Mouse (Mus musculus) hindbrain, embryonic 10.5 days (tissue): ENCODE measurements around the gene Pdzd3. TPM values are rescaled to one million over a fixed set of nuclear protein-coding genes. Genes with fewer than 3 reads are reported as not detected.

ENCODE experiments used
- DNase-seq: peaks from one replicate; pipeline ENCODE4 v3.0.0-alpha.2; 2017; ENCODE audit warnings: low spot score
- H3K27ac ChIP-seq: fragments of 300-500 bp; sonication (generic); 2 replicates; pipeline ENCODE4 v1.5.1; 2016; ENCODE audit warnings: mild to moderate bottlenecking, moderate library complexity
- H3K27me3 ChIP-seq: fragments of 300-500 bp; sonication (generic); 2 replicates; pipeline ENCODE4 v1.6.1; 2016; ENCODE audit warnings: mild to moderate bottlenecking; ENCODE audit not compliant: poor library complexity, insufficient read depth, severe bottlenecking
- H3K36me3 ChIP-seq: fragments of 300-500 bp; sonication (generic); 2 replicates; pipeline ENCODE4 v1.6.1; 2016; ENCODE audit warnings: mild to moderate bottlenecking, moderate library complexity
- H3K4me1 ChIP-seq: fragments of 300-500 bp; sonication (generic); replicated peaks from 2 replicates; pipeline ENCODE4 v1.6.1; 2016; ENCODE audit warnings: mild to moderate bottlenecking
- H3K4me3 ChIP-seq: fragments of 300-500 bp; sonication (generic); 2 replicates; pipeline ENCODE4 v1.5.1; 2016; ENCODE audit warnings: mild to moderate bottlenecking, moderate library complexity
- H3K9me3 ChIP-seq: fragments of 300-500 bp; sonication (generic); 2 replicates; pipeline ENCODE4 v1.6.1; 2016; ENCODE audit warnings: mild to moderate bottlenecking, moderate library complexity
- WGBS: fragments of 180-500 bp; shearing (Covaris S2); methylation state at CpG from one replicate; pipeline ENCODE4 v1.1.7; 2016; 5-methylcytosine and 5-hydroxymethylcytosine counted together
- polyA plus RNA-seq: library from polyadenylated mRNA; unstranded; fragments of >200 nt; fragmentation: Nextera tagmentation; extraction: Ambion mirVana; gene quantifications from 2 replicates; pipeline ENCODE4 v1.2.1, GENCODE M21; 2016

Gene Pdzd3
- polyA plus RNA-seq, 1 experiment from 2014 or later, result not detected

DNA sequence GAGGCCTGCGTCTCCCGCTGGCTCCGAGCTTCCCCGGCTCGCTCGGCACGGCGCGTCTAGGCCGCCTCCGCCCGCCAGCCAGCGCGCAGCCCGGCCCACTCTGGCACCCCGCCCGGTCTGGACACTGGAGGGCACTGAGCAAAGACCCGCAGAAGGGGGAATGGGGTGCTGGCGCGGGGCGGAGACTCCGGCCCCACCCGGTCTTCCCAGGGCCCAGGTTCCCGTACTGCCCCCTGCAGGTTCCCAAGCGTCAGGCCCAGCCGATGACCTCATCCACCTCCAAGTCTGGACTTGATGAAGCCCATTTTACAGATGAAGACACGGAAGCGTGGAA lies 16.7 kb upstream of the Pdzd3 start:
- 6% methylated on average over 28 of the region's 28 CpGs for WGBS
- H3K36me3 ChIP-seq, result no peaks in the 10 kb centered on the region
- peaks cover 23% of the 10 kb centered on the region for H3K4me1 ChIP-seq
- H3K27ac ChIP-seq, result peak overlapping the region; percentile 86
- H3K9me3 ChIP-seq, result 0 out of 2 replicates have a peak, but pooled peaks cover 2% of the 10 kb centered on the region
- peak overlapping the region; percentile 58 for H3K4me3 ChIP-seq
- peaks cover 7% of the 10 kb centered on the region; the same call in 1 of the 2 replicates for H3K27me3 ChIP-seq
- peak; percentile 75 for DNase-seq

DNA sequence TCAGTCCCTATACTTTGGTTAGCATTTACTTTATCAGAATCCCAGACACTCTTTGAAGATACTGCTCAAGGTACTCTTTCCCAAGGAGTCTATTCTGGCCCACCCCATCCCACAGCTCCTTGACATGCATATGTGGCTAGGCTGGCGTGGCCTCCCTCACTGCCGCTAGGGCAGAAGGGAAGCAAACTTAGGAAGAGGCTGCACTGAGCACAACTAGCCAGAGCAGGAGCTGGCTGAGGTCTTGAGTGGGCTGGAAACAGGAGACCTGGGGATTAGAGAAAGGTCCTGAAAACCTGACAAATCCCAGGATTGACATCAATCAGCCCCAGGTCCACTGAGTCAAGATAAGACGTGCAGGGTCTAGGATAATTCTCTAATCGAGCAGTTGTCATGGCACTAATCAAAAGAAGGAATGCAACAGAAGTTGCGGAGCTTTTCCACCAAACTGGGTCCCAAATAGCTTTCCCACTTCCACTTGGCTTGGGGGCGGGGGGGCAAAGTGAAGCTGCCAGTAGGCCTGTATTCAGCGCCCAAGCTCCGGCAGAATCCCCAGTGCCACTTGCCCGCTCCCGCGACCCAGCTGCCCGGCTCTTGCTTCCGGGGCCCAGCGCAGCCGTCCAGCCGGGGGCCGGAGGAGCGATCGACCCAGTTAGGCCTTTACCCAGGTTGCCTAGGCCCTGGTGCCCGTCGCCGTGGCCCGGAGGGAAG lies 16.2 kb upstream of the Pdzd3 start:
- H3K4me1 ChIP-seq, result peaks cover 23% of the 10 kb centered on the region
- no peaks in the 10 kb centered on the region for H3K36me3 ChIP-seq
- H3K9me3 ChIP-seq, result 0 out of 2 replicates have a peak, but pooled peaks cover 2% of the 10 kb centered on the region
- peak; percentile 35 for DNase-seq
- H3K27me3 ChIP-seq, result peaks cover 7% of the 10 kb centered on the region; the same call in 1 of the 2 replicates
- peak overlapping the region; percentile 58 for H3K4me3 ChIP-seq
- 10% methylated on average over 23 of the region's 23 CpGs for WGBS
- peak overlapping the region; percentile 86 for H3K27ac ChIP-seq

DNA sequence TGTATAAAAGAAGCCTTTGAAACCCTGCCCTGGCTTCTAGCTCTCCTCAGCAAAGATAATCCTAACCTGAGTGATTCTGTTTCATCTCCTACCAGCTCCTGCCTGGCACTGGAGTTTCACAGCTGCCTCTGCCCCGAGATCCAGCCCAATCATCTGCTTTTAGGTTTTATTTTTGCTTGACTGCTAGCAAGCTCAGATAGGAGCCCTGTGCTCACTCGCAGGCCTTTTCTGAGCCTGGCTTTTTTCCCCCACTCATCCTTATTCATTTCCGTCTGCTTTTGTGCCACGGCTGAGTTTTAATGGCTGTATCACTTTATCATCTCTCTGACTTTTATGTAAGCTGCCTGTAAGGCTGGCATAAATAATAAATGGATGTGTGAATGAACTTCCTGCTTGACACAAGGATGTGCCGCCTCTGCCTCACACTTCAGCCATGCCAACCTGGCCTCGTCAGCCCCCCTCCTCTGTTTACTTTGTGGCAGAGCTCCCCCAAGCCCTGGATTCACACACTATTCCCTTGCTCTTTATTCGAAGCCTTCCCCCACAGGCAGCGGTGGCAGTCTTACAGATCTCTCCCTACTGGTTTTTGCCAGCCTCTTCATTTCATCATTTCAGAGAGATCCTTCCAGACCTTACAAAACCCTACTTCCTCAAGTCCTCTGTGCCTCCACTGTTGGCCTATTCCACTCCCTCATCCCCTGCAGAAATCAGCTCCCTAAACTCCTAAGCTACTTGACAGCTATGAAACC lies 15.4 kb upstream of the Pdzd3 start:
- Histone ChIP-seq H3K36me3 (no peaks in the 10 kb centered on the region), H3K27me3 (peaks cover 12% of the 10 kb centered on the region; the same call in 1 of the 2 replicates), H3K27ac (no peak overlapping the region), H3K9me3 (0 out of 2 replicates have a peak, but pooled peaks cover 2% of the 10 kb centered on the region), H3K4me1 (peaks cover 23% of the 10 kb centered on the region), H3K4me3 (no peak overlapping the region)
- no peak for DNase-seq
- WGBS, result 71% methylated on average over 8 of the region's 8 CpGs

DNA sequence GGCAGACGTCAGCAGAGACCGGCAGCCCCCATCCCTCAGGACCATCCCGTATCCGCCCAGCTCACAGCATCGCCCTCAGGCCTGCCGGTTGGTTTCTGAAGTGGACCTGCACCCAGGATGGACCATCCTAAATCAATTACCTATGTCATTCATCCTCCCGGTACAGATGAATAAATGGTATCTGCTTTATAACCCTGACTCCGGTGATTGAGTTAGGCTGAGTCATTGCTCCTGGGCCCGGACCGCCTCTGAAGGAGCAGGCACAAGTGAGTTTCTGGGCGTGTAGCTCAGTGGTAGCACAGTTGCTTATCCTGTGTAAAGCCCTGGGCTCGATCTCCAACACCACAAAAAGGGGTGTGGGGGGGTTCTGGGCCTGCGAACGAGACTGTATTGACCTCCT lies 10.1 kb upstream of the Pdzd3 start:
- H3K9me3 ChIP-seq, result no peaks in the 10 kb centered on the region
- peaks cover 5% of the 10 kb centered on the region; the same call in 1 of the 2 replicates for H3K27me3 ChIP-seq
- no peak overlapping the region for H3K27ac ChIP-seq
- 90% methylated on average over 14 of the region's 14 CpGs for WGBS
- H3K4me1 ChIP-seq, result 0 out of 2 replicates have a peak, but pooled peaks cover 5% of the 10 kb centered on the region
- no peak for DNase-seq
- H3K36me3 ChIP-seq, result no peaks in the 10 kb centered on the region
- no peak overlapping the region for H3K4me3 ChIP-seq

DNA sequence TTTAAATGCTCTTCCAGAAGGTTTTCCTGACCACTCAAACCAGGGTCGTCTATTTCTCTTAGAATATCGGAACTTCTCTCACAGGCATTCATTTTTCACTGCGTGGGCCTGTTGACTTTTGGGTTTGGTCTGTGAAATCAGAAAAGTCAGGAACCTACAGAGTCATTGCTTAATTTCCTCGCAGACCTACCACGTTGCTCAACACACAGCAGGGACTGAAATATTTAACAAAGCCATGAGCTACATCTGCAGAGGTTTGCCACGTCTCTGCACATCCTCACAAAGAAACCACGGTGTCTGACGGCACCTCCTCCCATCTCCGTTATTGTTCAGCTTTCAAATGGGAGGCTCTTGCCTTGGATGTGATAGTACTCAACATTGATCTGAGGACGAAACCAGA lies 7.7 kb upstream of the Pdzd3 start:
- 76% methylated on average over 10 of the region's 10 CpGs for WGBS

DNA sequence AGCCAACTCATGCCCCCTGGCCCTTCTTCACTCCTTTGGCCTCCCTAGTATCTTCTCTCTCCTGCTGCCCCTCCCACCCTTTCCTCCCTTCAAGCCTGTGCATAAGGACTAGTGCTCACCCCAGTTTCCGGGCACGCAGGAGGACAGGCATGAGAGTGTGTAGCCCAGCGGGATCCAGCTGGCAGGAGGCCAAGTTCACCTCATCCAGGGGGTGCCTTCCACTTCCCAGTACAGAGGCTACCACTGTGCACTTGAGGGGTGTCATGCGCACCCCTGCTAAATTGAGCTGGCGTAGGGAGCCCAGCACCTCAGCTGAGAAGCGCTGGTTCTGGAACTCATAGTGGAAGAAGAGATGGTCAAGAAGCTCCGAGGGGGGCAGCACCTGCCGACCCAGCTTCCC lies 4.9 kb upstream of the Pdzd3 start:
- no peaks in the 10 kb centered on the region for H3K9me3 ChIP-seq
- H3K4me1 ChIP-seq, result peaks cover 36% of the 10 kb centered on the region
- no peaks in the 10 kb centered on the region for H3K27me3 ChIP-seq
- DNase-seq, result no peak
- peak overlapping the region; percentile 68 for H3K27ac ChIP-seq
- no peak overlapping the region for H3K4me3 ChIP-seq
- WGBS, result 90% methylated on average over 8 of the region's 8 CpGs
- H3K36me3 ChIP-seq, result no peaks in the 10 kb centered on the region

More for the DNA sequence above, 7.7 kb upstream of the Pdzd3 start:
- Histone ChIP-seq H3K27me3 (peaks cover 5% of the 10 kb centered on the region; the same call in 1 of the 2 replicates), H3K9me3 (no peaks in the 10 kb centered on the region), H3K27ac (no peak overlapping the region), H3K36me3 (no peaks in the 10 kb centered on the region), H3K4me1 (peaks cover 19% of the 10 kb centered on the region), H3K4me3 (no peak overlapping the region)
- DNase-seq, result no peak

DNA sequence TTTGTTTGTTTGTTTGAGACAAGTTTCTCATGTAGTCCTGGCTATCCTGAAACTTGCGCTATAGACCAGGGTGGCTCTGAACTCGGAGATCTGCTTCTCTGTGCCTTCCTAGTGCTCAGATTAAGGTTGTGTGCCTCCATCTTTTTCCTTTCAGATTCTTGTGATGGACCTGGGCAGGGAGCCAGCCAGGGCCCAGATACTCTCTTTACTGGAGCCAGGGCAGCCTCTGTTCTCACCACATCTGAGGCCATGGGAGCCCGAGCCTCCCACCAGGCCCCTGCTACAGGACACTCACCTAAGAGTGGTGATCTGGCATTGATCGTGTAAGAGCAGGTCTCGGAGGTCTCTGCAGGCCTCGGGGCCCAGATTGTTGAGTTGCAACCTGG lies 3.9 kb upstream of the Pdzd3 start:
- Histone ChIP-seq H3K36me3 (no peaks in the 10 kb centered on the region), H3K27me3 (peaks cover 5% of the 10 kb centered on the region; the same call in 1 of the 2 replicates), H3K27ac (peak overlapping the region; percentile 68), H3K4me3 (no peak overlapping the region), H3K4me1 (peaks cover 45% of the 10 kb centered on the region), H3K9me3 (no peaks in the 10 kb centered on the region)
- WGBS, result 55% methylated on average over 6 of the region's 6 CpGs
- DNase-seq, result no peak

DNA sequence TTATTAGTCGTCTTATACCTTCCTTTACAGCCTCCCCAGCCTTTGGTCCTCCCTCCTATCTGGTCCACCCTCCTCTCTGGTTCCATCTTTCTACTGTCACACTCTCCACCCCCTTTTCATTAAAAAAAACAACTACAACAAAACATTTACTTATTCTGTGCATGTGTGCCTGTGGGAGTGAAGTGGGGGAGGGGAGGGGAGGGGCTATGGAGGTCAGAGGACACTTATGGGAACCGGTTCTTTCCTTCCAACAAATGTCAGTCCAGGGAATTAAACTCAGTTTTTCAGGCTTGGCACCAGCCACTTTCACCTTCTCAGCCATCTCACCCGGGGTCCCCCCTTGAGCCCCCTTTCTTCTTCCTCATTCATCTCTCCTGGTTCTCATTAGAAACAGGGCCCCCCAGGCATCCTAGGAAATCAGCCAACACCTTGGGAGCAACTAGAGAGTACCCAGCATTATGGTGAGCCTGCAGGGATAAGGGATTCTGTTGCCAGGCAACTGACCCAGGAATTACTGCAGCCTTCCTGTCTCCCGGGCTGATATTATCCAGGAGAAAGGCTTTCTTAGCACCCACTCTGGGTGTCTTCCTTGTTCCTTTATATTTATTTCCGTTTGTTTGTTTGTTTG lies 3.4 kb upstream of the Pdzd3 start:
- Histone ChIP-seq H3K9me3 (no peaks in the 10 kb centered on the region), H3K36me3 (no peaks in the 10 kb centered on the region), H3K27me3 (peaks cover 10% of the 10 kb centered on the region; the same call in 1 of the 2 replicates), H3K4me3 (no peak overlapping the region), H3K27ac (peak overlapping the region; percentile 68), H3K4me1 (peaks cover 49% of the 10 kb centered on the region)
- DNase-seq, result peak; percentile 38
- 9% methylated on average over 5 of the region's 5 CpGs for WGBS

DNA sequence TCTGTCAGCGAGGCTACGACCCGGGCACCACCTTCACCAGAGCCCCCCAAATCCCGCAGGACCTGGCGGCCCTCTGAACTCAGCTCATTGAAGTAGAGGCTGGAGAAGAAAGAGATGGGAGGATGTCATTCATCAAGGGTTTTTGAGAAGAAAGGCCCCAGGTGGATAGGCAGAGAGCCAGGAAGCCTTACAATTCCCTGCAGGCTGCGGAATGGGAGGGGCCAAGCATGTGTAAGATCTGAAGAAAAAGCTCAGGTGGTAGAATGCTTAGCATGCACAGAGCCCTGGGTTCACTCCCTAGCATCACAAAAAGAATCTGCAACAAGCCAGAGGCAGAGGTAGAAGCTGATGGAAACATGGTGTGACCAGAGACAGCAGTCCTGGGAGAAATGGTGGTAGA lies 2.2 kb upstream of the Pdzd3 start:
- DNase-seq, result no peak

DNA sequence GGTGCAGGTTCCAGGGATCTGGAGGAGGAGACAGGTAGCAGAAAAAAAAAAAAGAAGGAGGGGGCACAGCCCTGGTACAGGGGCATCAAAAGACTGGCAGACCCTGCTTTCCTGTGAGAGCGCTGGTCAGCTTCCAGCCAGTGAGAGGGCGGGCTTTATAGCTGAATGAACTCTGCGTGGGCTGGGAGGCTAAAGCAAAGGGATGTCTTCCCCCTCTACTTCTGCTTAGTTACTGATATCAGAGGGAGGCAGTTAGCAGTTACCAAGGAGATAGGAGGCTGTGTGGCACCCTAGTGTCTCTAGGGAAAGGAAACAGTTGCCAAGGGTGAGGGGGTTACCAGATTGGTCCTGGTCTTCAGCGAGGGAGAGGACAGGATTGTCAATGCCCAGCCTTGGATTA lies 826 bp downstream of the Pdzd3 start:
- H3K36me3 ChIP-seq, result no peaks in the 10 kb centered on the region
- H3K4me1 ChIP-seq, result peaks cover 51% of the 10 kb centered on the region
- H3K4me3 ChIP-seq, result no peak overlapping the region
- 45% methylated on average over 4 of the region's 4 CpGs for WGBS
- peaks cover 16% of the 10 kb centered on the region; the same call in 1 of the 2 replicates for H3K27me3 ChIP-seq
- DNase-seq, result no peak
- no peaks in the 10 kb centered on the region for H3K9me3 ChIP-seq
- H3K27ac ChIP-seq, result peak overlapping the region; percentile 18; the same call in 1 of the 2 replicates

More for the DNA sequence above, 2.2 kb upstream of the Pdzd3 start:
- Histone ChIP-seq H3K9me3 (no peaks in the 10 kb centered on the region), H3K4me1 (peaks cover 56% of the 10 kb centered on the region), H3K4me3 (no peak overlapping the region), H3K27ac (peak overlapping the region; percentile 64), H3K27me3 (peaks cover 16% of the 10 kb centered on the region; the same call in 1 of the 2 replicates), H3K36me3 (no peaks in the 10 kb centered on the region)
- 75% methylated on average over 6 of the region's 6 CpGs for whole genome bisulfite sequencing

DNA sequence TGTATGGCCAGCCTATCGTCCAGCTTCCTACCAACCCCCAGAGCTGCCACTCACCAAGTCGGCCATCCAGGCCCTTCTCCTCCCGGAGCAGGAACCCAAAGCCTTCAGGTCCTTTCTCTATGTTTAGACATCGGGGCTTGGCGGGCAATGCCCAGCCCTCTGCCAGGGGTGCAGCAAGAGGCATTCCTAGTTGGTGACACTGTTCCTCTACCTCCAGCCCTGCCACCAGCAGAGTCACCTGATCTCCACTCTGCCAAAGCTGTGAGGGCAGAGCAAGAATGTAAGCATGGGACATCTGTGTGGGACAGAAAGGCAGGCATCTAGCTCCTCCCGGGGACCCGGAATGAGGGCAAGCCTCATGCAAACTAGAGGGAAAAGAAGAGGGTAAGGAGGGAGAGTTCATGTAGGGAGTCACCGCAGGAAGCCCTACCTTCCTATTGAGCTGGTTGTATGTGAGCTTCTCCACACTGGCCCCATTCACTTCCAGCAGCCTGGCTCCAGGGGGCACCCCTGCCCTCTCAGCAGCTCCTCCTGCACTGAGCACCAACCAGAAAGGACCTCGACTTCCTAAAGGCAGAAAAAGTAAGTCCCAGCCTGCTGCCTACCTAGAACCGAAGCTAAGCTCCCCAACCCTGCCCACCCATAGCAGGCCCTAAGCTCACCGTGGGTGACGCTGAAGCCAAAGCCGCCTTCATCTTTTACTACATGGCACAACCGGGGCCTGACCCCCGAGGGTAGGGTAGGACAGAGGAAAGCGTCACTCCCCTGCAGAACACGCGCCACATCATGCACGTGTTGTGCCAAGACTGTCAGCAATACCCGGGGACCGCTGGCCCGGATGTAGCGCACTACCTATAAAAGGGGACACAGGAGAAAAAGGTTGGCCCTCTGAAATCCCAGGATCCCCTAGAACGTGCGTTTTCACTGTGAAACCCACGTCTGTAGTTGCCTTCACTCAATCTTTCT lies 1.8 kb downstream of the Pdzd3 start:
- WGBS, result 45% methylated on average over 26 of the region's 26 CpGs
- Histone ChIP-seq H3K4me1 (peaks cover 41% of the 10 kb centered on the region), H3K9me3 (no peaks in the 10 kb centered on the region), H3K27ac (peak overlapping the region; percentile 35; the same call in 1 of the 2 replicates), H3K36me3 (no peaks in the 10 kb centered on the region), H3K27me3 (peaks cover 16% of the 10 kb centered on the region; the same call in 1 of the 2 replicates), H3K4me3 (peak overlapping the region; percentile 23; the same call in 1 of the 2 replicates)
- DNase-seq, result peak; percentile 57

DNA sequence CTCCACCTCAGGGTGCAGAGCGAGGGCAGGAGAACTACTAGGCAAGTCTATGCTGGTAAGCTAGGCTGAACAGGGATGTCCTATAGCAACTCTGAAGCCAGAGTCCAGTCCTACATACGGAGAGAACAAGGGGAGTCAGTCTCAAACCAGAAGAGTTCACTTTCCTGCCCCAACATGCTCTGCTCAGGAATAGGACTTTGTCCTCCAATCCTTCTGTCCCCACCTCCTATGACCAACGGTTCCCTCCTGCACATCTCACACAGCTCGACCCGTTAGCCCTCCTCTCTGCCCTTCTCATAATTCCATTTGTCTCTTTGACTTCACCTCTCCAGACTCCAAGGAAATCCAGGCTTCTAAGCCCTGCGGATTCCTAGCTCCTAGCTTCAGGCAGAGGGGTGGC lies 3.4 kb downstream of the Pdzd3 start:
- DNase-seq, result no peak
- Histone ChIP-seq H3K9me3 (no peaks in the 10 kb centered on the region), H3K27ac (no peak overlapping the region), H3K27me3 (peaks cover 16% of the 10 kb centered on the region; the same call in 1 of the 2 replicates), H3K36me3 (no peaks in the 10 kb centered on the region), H3K4me1 (peaks cover 26% of the 10 kb centered on the region), H3K4me3 (no peak overlapping the region)
- 86% methylated on average over 6 of the region's 6 CpGs for WGBS
